Mouse (Mus musculus): ENCODE results near the gene Ppm1e. TPM values are rescaled to one million over a fixed set of nuclear protein-coding genes. Genes with fewer than 3 reads are reported as not detected.
A peak's percentile ranks its signal among the peaks of the same experiment; 100 is the strongest.
"Not testable (repeated sequence)": the region's sequence is repeated elsewhere in the genome, so short reads cannot be mapped to it uniquely, and the experiment has no call there.

The Ppm1e gene
- polyA plus RNA-seq, 1 experiment: 50.9 TPM

DNA sequence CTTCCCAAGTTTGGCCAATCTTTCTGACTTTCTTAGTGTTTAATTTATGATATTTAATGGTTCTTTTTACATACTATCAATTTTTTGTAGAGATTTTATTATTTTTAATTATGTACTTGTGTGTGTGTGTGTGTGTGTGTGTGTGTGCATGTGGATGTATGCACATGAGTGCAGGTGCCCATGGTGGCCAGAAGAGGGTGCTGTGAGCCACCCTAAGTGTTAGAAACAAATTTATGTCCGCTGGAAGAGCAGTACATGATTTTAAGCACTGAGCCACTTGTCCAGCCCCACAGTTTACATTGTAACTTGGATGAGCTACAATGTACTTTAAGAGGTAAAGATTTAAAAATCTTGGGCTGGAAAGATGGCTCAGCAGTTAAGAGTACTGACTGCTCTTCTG lies 87.3 kb downstream of the Ppm1e start:
- no peak for DNase-seq (ENCODE audit: low read depth)
- TF ChIP-seq POLR2A (IDR thresholded peaks at IDR 0.05; ENCODE audit: borderline replicate concordance, extremely low read depth, insufficient read depth, insufficient read length, poor library complexity, severe bottlenecking): no peak
- peak; percentile 21; the same call in 1 of the 2 replicates for TF ChIP-seq CTCF (IDR thresholded peaks at IDR 0.05; ENCODE audit: borderline replicate concordance, extremely low read depth, insufficient read depth, insufficient read length)

DNA sequence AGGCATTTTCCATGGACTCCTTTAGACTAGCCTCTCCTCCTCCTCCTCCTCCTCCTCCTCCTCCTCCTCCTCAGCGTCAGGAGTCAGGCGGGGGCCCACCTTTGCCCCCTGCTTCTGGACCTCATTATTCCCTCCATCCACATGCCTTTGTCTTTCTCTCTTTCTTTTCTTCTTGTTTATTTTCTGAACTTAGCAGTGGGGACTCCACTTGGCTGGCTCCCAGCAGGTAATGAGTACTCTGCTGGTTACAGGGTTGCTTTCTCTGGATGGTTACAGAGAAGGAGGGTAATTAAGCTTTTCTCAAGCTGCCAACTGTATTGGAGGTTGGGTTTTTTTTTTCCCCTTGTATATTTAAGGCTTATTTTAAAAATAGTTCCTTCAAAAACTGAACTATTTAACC lies 87.9 kb downstream of the Ppm1e start:
- peak; percentile 92 for DNase-seq (ENCODE audit: low read depth)

DNA sequence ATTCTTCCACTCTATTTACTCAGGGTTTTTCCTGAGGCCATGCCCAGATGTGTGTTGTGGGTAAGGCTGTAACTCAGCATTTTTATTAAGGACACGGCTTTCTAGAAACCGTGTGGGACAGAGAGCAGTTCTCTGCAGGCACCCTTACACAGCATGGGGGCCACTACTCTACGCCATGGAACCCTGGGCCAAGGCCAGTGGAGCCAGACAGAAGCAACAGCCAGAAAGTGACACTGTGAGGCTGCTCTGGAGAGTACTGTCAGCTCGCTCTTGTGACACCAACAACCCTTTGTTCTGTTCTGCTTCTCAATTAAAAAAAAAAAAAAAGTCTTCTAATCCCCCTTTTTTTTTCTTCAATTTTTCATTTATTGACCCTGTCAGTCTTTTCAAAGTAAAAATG lies 88.4 kb downstream of the Ppm1e start:
- DNase-seq (ENCODE audit: low read depth): peak; percentile 67
- no peak for TF ChIP-seq CTCF (IDR thresholded peaks at IDR 0.05; ENCODE audit: borderline replicate concordance, extremely low read depth, insufficient read depth, insufficient read length)
- TF ChIP-seq POLR2A (IDR thresholded peaks at IDR 0.05; ENCODE audit: borderline replicate concordance, extremely low read depth, insufficient read depth, insufficient read length, poor library complexity, severe bottlenecking): no peak

More for the DNA sequence above, 87.9 kb downstream of the Ppm1e start:
- no peak for TF ChIP-seq POLR2A (IDR thresholded peaks at IDR 0.05; ENCODE audit: borderline replicate concordance, extremely low read depth, insufficient read depth, insufficient read length, poor library complexity, severe bottlenecking)
- TF ChIP-seq CTCF (IDR thresholded peaks at IDR 0.05; ENCODE audit: borderline replicate concordance, extremely low read depth, insufficient read depth, insufficient read length): no peak

DNA sequence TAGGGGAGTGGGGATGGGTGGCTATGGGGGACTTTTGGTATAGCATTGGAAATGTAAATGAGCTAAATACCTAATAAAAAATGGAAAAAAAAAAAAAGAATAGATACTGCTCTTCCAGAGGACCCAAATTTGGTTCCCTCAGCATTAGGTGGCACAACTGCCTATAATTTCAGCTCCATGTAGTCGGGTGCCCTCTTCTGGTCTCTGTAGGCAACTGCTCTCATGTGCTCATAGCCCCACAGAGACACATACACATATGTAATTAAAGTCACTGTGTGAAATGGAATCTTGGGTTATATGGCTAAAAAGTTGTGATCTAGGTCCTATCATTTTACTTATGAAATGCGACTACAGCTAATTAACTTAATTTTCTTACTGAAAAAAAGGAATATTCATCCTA lies 90.0 kb downstream of the Ppm1e start:
- TF ChIP-seq CTCF (IDR thresholded peaks at IDR 0.05; ENCODE audit: borderline replicate concordance, extremely low read depth, insufficient read depth, insufficient read length) (peak; percentile 31; the same call in 1 of the 2 replicates), POLR2A (IDR thresholded peaks at IDR 0.05; ENCODE audit: borderline replicate concordance, extremely low read depth, insufficient read depth, insufficient read length, poor library complexity, severe bottlenecking) (no peak)
- DNase-seq (ENCODE audit: low read depth): no peak

DNA sequence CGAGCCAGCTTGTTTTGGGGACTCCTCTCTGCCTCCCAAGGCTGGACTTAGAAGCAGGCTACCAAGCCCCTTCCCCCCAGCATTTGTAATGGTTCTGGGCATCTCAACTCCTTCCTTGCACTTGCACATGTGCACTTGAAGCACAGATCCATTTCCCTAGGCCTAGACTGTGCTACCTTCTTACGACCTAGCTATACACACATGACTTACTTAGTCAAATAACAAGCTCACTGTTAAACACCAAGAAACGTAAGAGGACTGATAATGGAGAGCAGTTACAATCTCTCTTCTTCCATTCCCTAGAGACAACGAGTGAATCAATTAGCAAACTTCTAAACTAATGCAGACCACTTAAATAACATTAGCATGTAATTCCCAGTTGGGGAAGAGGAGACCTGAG lies 92.6 kb downstream of the Ppm1e start:
- TF ChIP-seq CTCF (IDR thresholded peaks at IDR 0.05; ENCODE audit: borderline replicate concordance, extremely low read depth, insufficient read depth, insufficient read length): no peak
- TF ChIP-seq POLR2A (IDR thresholded peaks at IDR 0.05; ENCODE audit: borderline replicate concordance, extremely low read depth, insufficient read depth, insufficient read length, poor library complexity, severe bottlenecking): no peak

DNA sequence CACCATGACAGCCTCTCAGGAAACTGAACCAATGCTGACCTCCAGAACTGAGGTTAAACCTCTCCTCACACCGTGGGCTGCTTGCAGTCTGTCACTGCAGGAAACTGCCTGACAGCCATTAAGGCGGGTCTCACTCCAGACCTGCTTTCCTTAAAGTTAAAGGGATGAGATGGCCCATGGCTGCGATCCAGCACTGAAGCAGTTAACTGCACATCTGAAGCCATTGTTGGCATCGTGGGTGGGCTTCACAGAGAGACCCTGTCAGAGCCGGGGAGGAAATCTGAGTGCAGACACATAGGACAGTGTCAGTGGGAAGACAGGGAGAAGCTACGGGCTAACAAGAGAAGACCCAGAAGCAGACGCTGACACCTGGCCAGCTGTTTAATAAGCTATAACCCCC lies 94.9 kb downstream of the Ppm1e start:
- no peak for DNase-seq (ENCODE audit: low read depth)
- TF ChIP-seq CTCF (IDR thresholded peaks at IDR 0.05; ENCODE audit: borderline replicate concordance, extremely low read depth, insufficient read depth, insufficient read length) (no peak), POLR2A (IDR thresholded peaks at IDR 0.05; ENCODE audit: borderline replicate concordance, extremely low read depth, insufficient read depth, insufficient read length, poor library complexity, severe bottlenecking) (no peak)

More for the DNA sequence above, 92.6 kb downstream of the Ppm1e start:
- no peak for DNase-seq (ENCODE audit: low read depth)

DNA sequence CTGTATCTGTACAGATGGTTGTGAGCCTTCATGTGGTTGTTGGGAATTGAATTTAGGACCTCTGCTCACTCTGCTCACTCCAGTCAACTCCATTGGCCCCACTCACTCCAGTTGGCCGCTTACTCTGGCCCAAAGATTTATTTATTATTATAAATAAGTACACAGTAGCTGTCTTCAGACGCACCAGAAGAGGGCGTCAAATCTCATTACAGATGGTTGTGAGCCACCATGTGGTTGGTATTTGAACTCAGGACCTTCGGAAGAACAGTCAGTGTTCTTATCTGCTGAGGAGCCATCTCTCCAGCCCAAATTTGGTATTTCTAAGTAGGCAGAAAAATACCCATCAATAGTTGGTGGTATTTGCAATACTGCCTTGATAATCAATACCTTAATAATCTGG lies 97.1 kb downstream of the Ppm1e start:
- not testable (repeated sequence) for DNase-seq (ENCODE audit: low read depth)

DNA sequence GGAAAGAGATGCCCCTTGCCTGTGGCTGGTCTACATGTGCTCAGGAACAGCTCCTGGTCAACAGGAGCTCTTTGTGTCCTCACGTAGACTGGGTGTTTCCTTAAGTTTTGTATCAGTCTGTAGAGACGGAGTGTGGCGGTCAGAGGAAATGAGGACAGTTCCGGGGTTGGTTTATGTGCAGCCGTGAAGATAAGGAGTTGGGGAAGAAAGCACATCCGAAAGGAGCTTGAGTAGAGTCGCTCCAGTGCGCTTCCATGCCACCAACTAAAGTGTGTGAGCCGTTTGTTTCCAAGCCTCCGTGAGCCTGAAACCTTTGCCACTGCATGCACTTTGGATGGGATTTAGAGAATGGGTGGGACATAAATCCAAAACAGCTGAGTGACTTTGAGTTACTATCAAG lies 99.0 kb downstream of the Ppm1e start:
- TF ChIP-seq POLR2A (IDR thresholded peaks at IDR 0.05; ENCODE audit: borderline replicate concordance, extremely low read depth, insufficient read depth, insufficient read length, poor library complexity, severe bottlenecking) (no peak), CTCF (IDR thresholded peaks at IDR 0.05; ENCODE audit: borderline replicate concordance, extremely low read depth, insufficient read depth, insufficient read length) (no peak)
- no peak for DNase-seq (ENCODE audit: low read depth)

DNA sequence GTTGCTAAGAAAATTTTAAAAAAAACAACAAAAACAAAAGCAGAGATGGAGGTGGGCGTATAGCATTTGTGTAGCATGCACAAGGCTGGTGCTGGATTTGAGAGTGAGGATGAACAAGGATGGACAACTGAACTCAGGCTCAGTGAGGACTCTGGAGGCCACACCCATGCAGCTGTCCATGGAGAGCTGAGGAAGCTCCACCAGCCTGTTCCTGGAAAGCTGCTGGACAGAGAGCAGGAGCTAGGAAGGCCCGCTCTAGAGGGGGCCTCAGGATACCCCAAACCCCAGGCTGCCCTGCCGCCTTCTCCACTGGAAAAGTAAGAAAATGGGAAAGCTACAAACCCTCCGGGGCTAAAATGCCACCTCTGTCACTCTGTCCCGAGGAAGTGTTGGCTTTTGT lies 101.5 kb downstream of the Ppm1e start:
- TF ChIP-seq CTCF (IDR thresholded peaks at IDR 0.05; ENCODE audit: borderline replicate concordance, extremely low read depth, insufficient read depth, insufficient read length) (no peak), POLR2A (IDR thresholded peaks at IDR 0.05; ENCODE audit: borderline replicate concordance, extremely low read depth, insufficient read depth, insufficient read length, poor library complexity, severe bottlenecking) (no peak)
- DNase-seq (ENCODE audit: low read depth): no peak

DNA sequence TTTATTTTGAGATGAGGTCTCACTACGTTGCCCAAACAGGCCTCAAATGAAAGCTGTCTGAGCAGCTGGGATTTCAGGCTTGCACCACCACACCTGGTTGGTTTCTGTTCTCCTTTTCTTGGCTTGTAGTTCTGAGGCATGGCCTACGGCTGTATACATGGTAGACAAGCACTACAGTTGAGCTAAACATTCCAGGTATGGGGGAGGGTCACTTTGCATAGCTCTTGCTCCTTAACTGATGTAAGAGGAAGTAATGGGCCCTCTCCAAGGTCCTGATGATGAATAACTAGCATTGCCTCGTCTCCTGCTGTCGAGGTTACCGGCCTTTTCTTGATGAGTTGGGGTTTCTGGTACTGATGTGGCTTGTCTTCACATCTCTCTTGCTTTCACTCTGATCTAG lies 104.7 kb downstream of the Ppm1e start:
- no peak for DNase-seq (ENCODE audit: low read depth)
- TF ChIP-seq CTCF (IDR thresholded peaks at IDR 0.05; ENCODE audit: borderline replicate concordance, extremely low read depth, insufficient read depth, insufficient read length) (no peak), POLR2A (IDR thresholded peaks at IDR 0.05; ENCODE audit: borderline replicate concordance, extremely low read depth, insufficient read depth, insufficient read length, poor library complexity, severe bottlenecking) (no peak)

DNA sequence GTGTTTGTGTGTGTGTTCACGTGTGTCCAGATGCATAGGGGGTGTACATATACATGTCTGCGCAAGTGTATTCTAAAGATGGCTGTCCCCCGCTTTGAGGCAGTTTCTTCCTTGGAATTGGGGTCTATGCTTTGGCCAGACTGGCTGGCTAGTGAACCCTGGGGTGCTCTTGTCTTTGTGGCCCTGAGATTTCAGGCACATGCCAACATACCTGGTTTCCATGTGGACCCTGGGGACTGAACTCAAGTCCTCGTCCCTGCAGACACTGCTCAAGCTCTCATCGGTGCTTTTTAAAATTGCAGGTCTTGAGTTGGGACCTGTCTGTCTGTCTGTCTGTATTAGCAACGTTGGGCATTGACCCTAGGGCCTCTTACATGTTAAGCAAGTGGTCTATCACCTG lies 105.5 kb downstream of the Ppm1e start:
- DNase-seq (ENCODE audit: low read depth): no peak
- no peak for TF ChIP-seq CTCF (IDR thresholded peaks at IDR 0.05; ENCODE audit: borderline replicate concordance, extremely low read depth, insufficient read depth, insufficient read length)
- TF ChIP-seq POLR2A (IDR thresholded peaks at IDR 0.05; ENCODE audit: borderline replicate concordance, extremely low read depth, insufficient read depth, insufficient read length, poor library complexity, severe bottlenecking): no peak

DNA sequence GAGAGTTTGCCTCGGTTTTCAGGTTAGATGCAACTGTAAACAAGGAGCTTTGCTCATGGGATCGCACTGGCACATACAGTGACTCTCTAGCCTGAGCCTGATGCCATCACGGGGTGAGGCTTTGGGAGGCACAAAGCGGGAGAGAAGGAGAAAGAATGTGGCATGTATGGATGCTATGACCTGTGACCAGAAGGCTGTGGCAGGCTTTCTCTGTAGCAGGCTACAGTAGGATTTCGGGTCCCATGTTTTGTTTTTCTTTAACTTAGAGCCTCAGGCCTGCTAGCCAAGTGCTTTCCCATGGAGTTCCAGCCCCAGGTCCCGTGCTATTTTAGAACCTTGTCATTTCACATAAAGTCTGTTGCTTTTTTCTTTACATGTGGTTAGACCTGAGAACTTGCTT lies 108.7 kb downstream of the Ppm1e start:
- no peak for TF ChIP-seq POLR2A (IDR thresholded peaks at IDR 0.05; ENCODE audit: borderline replicate concordance, extremely low read depth, insufficient read depth, insufficient read length, poor library complexity, severe bottlenecking)
- TF ChIP-seq CTCF (IDR thresholded peaks at IDR 0.05; ENCODE audit: borderline replicate concordance, extremely low read depth, insufficient read depth, insufficient read length): no peak
- DNase-seq (ENCODE audit: low read depth): no peak

DNA sequence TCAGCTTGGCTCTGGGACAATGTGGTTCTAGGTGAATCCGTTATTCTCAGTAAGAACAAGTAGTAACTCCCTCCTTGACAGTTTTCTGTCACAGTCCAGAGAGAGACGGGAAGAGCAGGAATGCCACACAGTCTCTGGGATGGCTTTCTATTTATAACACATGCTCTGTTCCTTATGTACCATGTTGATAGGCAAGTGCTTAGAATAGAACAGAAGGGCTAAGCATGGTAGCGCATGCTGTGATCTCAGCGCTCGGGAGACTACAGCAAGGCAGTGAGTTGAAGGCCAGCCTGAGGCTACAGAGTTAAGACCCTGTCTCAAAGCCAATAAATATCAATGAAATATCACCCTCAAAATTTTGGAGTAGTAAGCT lies 111.3 kb downstream of the Ppm1e start:
- TF ChIP-seq CTCF (IDR thresholded peaks at IDR 0.05; ENCODE audit: borderline replicate concordance, extremely low read depth, insufficient read depth, insufficient read length) (no peak), POLR2A (IDR thresholded peaks at IDR 0.05; ENCODE audit: borderline replicate concordance, extremely low read depth, insufficient read depth, insufficient read length, poor library complexity, severe bottlenecking) (no peak)
- DNase-seq (ENCODE audit: low read depth): peak; percentile 43
